Mouse (Mus musculus) ovary, adult 18-20 months (tissue): ENCODE results near the gene Gm13723.

Experiments
- DNase-seq: peaks from one replicate; pipeline ENCODE4 v3.0.0; 2022; ENCODE audit warnings: low spot score, mixed read lengths

The Gm13723 gene

DNA sequence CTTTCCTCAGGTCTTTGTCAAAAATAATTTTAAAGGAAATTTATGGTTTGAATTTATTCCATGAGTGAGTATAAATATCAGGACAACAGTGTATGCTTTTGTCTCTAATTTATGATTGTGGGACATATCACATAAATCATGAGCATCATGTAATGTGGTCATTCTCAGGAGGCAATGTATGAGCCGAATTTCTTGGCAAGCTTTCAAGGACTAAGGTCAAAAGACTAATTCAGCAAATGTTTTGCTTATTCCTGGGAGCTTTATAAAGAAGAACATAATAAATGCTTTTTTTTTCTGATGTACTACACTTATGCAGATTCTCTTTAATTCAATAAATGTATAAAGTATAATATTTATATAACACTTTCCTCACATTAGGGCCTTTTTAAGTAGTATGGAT lies at the start of gene Gm13723:
Gene Gm13723 (minus strand): TSS at position 101 of the 400 bp plus-strand sequence.
- no peak for DNase-seq

DNA sequence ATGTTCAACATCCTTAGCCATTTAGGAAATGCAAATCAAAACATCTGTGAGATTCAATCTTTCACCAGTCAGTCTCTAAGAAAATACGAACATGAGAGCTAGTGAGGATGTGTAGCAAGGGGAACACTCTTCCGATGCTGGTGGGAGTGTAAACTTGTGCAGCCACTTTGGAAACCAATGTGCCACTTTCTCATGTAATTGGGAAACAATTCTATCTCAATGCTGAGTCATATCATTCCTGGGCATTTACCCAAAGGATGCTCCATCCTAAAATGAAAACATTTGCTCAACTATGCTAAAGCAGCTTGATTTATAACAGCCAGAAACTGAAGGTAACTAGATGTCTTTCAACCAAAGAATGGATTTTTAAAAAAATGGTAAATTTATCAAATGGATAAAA lies 31.0 kb upstream of the Gm13723 start:
- DNase-seq = no peak

- DNase-seq = no peak
These were observed 17.5 kb upstream of the Gm13723 start, which contains the start of gene Olfr1097 for GRCm38 (mm10) chr2:86892116-86892515. TSS of gene Olfr1097 (minus strand) at chr2:86892216.

- no peak for DNase-seq
These were observed 23.0 kb downstream of the Gm13723 start, which contains the start of gene Olfr1095 for GRCm38 (mm10) chr2:86851596-86851995. TSS of gene Olfr1095 (minus strand) at chr2:86851696.

- DNase-seq = no peak
These were observed 50.2 kb downstream of the Gm13723 start, which contains the start of gene Olfr1094 for GRCm38 (mm10) chr2:86824363-86824762. TSS of gene Olfr1094 (plus strand) at chr2:86824663.
